Mouse (Mus musculus) embryonic fibroblast, embryonic 13.5 days (primary cell): ENCODE data around the gene D1Pas1.

Source experiments
- CTCF ChIP-seq: IDR thresholded peaks from 2 replicates; pipeline ENCODE4 v1.5.1; 2011; ENCODE audit warnings: mild to moderate bottlenecking, control low read depth, low read length, moderate library complexity, borderline replicate concordance; ENCODE audit not compliant: insufficient read depth
- POLR2A ChIP-seq: IDR thresholded peaks from 2 replicates; pipeline ENCODE4 v1.6.1; 2011; ENCODE audit warnings: low read depth, mild to moderate bottlenecking, control low read depth, low read length, moderate library complexity

- TF ChIP-seq POLR2A, result no peak
- TF ChIP-seq CTCF, result no peak
Measured at GRCm38 (mm10) chr1:187003441-187003861, 36.2 kb downstream of the D1Pas1 start.
